Mouse (Mus musculus) CH12.LX (cell line): ENCODE data around the gene Fam92b.

Source experiments
- CTCF ChIP-seq, 2 experiments: IDR thresholded peaks in 1 of 2; conservative IDR thresholded peaks in 1 of 2; 2 replicates each; pipeline ENCODE4 v1.5.1; 2011 to 2012; ENCODE audit warnings: low read depth in 2 of 2, low read length in 2 of 2, improper control_type of control experiment in 1 of 2, inconsistent platforms in 1 of 2, mild to moderate bottlenecking in 1 of 2, moderate library complexity in 1 of 2
- E2F4 ChIP-seq: IDR thresholded peaks from 2 replicates; pipeline ENCODE4 v1.6.1; 2011; ENCODE audit warnings: low read depth, low read length, improper control_type of control experiment; ENCODE audit not compliant: insufficient replicate concordance
- EP300 ChIP-seq: IDR thresholded peaks from 2 replicates; pipeline ENCODE4 v1.6.1; 2011; ENCODE audit warnings: low read length, improper control_type of control experiment
- GABPA ChIP-seq: IDR thresholded peaks from 2 replicates; pipeline ENCODE4 v1.6.1; 2012; ENCODE audit warnings: low read depth, low read length, improper control_type of control experiment, inconsistent platforms; ENCODE audit not compliant: insufficient replicate concordance
- MAX ChIP-seq: IDR thresholded peaks from 2 replicates; pipeline ENCODE4 v1.6.1; 2011; ENCODE audit warnings: low read length, improper control_type of control experiment
- POLR2A ChIP-seq: IDR thresholded peaks from 2 replicates; pipeline ENCODE4 v1.6.1; 2011; ENCODE audit warnings: low read depth, mild to moderate bottlenecking, improper control_type of control experiment, low read length
- POLR2AphosphoS2 ChIP-seq: IDR thresholded peaks from 2 replicates; pipeline ENCODE4 v1.6.1; 2011; ENCODE audit warnings: low read depth, low read length, improper control_type of control experiment
- ZC3H11A ChIP-seq: IDR thresholded peaks from 2 replicates; pipeline ENCODE4 v1.6.1; 2012; ENCODE audit warnings: low read depth, mild to moderate bottlenecking, inconsistent platforms, low read length, improper control_type of control experiment
- ZMIZ1 ChIP-seq: IDR thresholded peaks from 2 replicates; pipeline ENCODE4 v1.6.1; 2012; ENCODE audit warnings: low read depth, mild to moderate bottlenecking, inconsistent platforms, low read length, improper control_type of control experiment

- no peak for TF ChIP-seq CTCF (conservative IDR thresholded peaks at IDR 0.05 in 1 of 2, IDR thresholded peaks at IDR 0.05 in 1 of 2; ENCODE audit: low read depth in 2 of 2, low read length in 2 of 2)
- TF ChIP-seq EP300: no peak
- no peak for TF ChIP-seq MAX
- no peak for TF ChIP-seq POLR2AphosphoS2
- TF ChIP-seq POLR2A: no peak
- TF ChIP-seq GABPA: no peak
- no peak for TF ChIP-seq ZMIZ1
- TF ChIP-seq ZC3H11A: no peak
- no peak for TF ChIP-seq E2F4
These were observed 27.2 kb downstream of the Fam92b start for GRCm38 (mm10) chr8:120150028-120150427.
